Mouse (Mus musculus) liver, adult 2 months (tissue): ENCODE data around the gene Osbpl10.

Experiments used
- CTCF ChIP-seq: fragments of 200-500 bp; IDR thresholded peaks from 2 replicates; pipeline ENCODE4 v1.5.1; 2011; ENCODE audit warnings: low read depth, low read length, control low read depth
- POLR2A ChIP-seq: fragments of 200-500 bp; IDR thresholded peaks from 2 replicates; pipeline ENCODE4 v1.6.1; 2011; ENCODE audit warnings: low read length, control low read depth; ENCODE audit not compliant: insufficient read depth; ENCODE audit errors: extremely low read depth

- TF ChIP-seq POLR2A (no peak), CTCF (no peak)
Measured at GRCm38 (mm10) chr9:115215830-115216701, 237.7 kb downstream of the Osbpl10 start.
